Mouse (Mus musculus): ENCODE data around the gene Gm11273.
A peak's percentile ranks its signal among the peaks of the same experiment; 100 is the strongest.
"Not testable (repeated sequence)": the region's sequence is repeated elsewhere in the genome, so short reads cannot be mapped to it uniquely, and the experiment has no call there.

Gene Gm11273

GRCm38 (mm10) chr13:21501182-21501581 is at the start of gene Gm11273:
TSS of gene Gm11273 (minus strand) at chr13:21501418.
- DNase-seq: not testable (repeated sequence)

- no peak for DNase-seq
Measured at GRCm38 (mm10) chr13:21550416-21551110, 49.3 kb upstream of the Gm11273 start.

GRCm38 (mm10) chr13:21549487-21549886 is 48.3 kb upstream of the Gm11273 start:
- DNase-seq: no peak

GRCm38 (mm10) chr13:21542708-21543107 is 41.5 kb upstream of the Gm11273 start, which contains the start of gene Olfr1366:
TSS of gene Olfr1366 (minus strand) at chr13:21542808.
- DNase-seq: no peak

GRCm38 (mm10) chr13:21530781-21531201 is 29.6 kb upstream of the Gm11273 start, which contains the start of gene Zkscan8:
TSS of gene Zkscan8 (minus strand) at chr13:21531120.
- peak; percentile 92 to 94 for DNase-seq

GRCm38 (mm10) chr13:21530136-21530535 is 28.9 kb upstream of the Gm11273 start:
- no peak for DNase-seq

- DNase-seq: peak; percentile 86 to 91
Measured at GRCm38 (mm10) chr13:21506221-21506649, 5.0 kb upstream of the Gm11273 start.

- DNase-seq: no peak
Measured at GRCm38 (mm10) chr13:21502296-21502695, 1.1 kb upstream of the Gm11273 start.

GRCm38 (mm10) chr13:21495080-21495479 is 6.1 kb downstream of the Gm11273 start, which contains the start of gene AK157302:
TSS of gene AK157302 (plus strand) at chr13:21495223.
- DNase-seq: peak; percentile 26 to 52

- no peak for DNase-seq
Measured at GRCm38 (mm10) chr13:21492847-21493246, 8.4 kb downstream of the Gm11273 start.

GRCm38 (mm10) chr13:21486881-21487280 is 14.3 kb downstream of the Gm11273 start:
- DNase-seq: no peak

GRCm38 (mm10) chr13:21478759-21479670 is 22.2 kb downstream of the Gm11273 start, which contains the start of the genes Zkscan4 and Gm10065:
TSS of gene Zkscan4 (plus strand) at chr13:21478907.
TSS of gene Gm10065 (minus strand) at chr13:21479441.
- peak; percentile 81 to 85 for DNase-seq

GRCm38 (mm10) chr13:21472427-21472826 is 28.8 kb downstream of the Gm11273 start:
- no peak for DNase-seq

- DNase-seq: no peak
Measured at GRCm38 (mm10) chr13:21469097-21469496, 32.1 kb downstream of the Gm11273 start.

- DNase-seq: peak; percentile 87 to 92
Measured at GRCm38 (mm10) chr13:21468061-21469019, 32.9 kb downstream of the Gm11273 start, which contains the start of gene Nkapl. TSS of gene Nkapl (minus strand) at chr13:21468509.

- no peak for DNase-seq
Measured at GRCm38 (mm10) chr13:21467336-21467735, 33.9 kb downstream of the Gm11273 start.

GRCm38 (mm10) chr13:21462516-21462915 is 38.7 kb downstream of the Gm11273 start:
- not testable (repeated sequence) for DNase-seq

GRCm38 (mm10) chr13:21456347-21456746 is 44.9 kb downstream of the Gm11273 start:
- no peak for DNase-seq

- no peak for DNase-seq
Measured at GRCm38 (mm10) chr13:21454133-21454532, 47.1 kb downstream of the Gm11273 start.

- DNase-seq: peak; percentile 87 to 88
Measured at GRCm38 (mm10) chr13:21453449-21453848, 47.8 kb downstream of the Gm11273 start, which contains the start of gene Zscan26. TSS of gene Zscan26 (minus strand) at chr13:21453730.

- DNase-seq: no peak
Measured at GRCm38 (mm10) chr13:21453042-21453441, 48.2 kb downstream of the Gm11273 start.
